Comparison of ENCODE assay signal across 23 mouse cellular contexts in the genomic region with DNA sequence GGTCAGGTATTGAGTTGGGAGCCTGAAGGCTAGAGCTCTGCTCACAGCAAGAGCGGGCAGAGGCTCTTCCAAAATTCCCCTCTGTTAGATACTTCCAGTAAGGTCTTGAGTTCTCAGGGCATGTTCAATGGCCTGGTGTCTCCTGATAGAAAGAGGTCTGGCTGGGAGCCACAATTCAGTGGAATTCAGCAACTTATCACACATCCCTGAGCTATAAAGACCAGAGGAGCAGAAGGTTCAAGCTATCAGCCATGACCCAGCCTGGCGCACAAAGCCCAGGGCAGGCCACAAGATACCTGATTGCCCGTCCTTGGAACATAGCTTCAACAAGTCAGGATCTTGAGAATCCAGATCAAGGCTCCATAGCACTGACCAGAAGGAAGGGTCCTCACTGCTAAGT.
"Had no signal": no experiment of that assay in that cellular context is flagged by ENCODE, and none has a peak within 500 bp of the region (broad histone marks: within the 10 kb centered on the region; RNA-seq: fewer than 3 reads in every experiment).

No protein-coding gene starts in this region.

- H3K4me2 ChIP-seq: limb, embryonic 12.5 days; limb, embryonic 15.5 days; liver, embryonic 11.5 days; lung, embryonic 14.5 days; midbrain, embryonic 11.5 days; neural tube, embryonic 12.5 days; neural tube, embryonic 15.5 days had no signal

- ATAC-seq: liver, postnatal 0 days; lung, postnatal 0 days had no signal

- H3K27ac ChIP-seq: left cerebral cortex, adult 2 months; limb, embryonic 12.5 days; limb, embryonic 15.5 days; liver, embryonic 14.5 days; macrophage; neural tube, embryonic 12.5 days; neural tube, embryonic 15.5 days; stomach, postnatal 0 days had no signal

- H3K4me3 ChIP-seq: left cerebral cortex, adult 2 months; limb, embryonic 12.5 days; limb, embryonic 15.5 days; megakaryocyte, embryonic 14.5 days; neural tube, embryonic 12.5 days; neural tube, embryonic 15.5 days had no signal

- H3K9me3 ChIP-seq: limb, embryonic 12.5 days; limb, embryonic 15.5 days; megakaryocyte, embryonic 14.5 days; neural tube, embryonic 12.5 days; neural tube, embryonic 15.5 days had no signal

- H3K9ac ChIP-seq: limb, embryonic 12.5 days; limb, embryonic 15.5 days; liver, embryonic 14.5 days; liver, postnatal 0 days; lung, embryonic 14.5 days; neural tube, embryonic 12.5 days; neural tube, embryonic 15.5 days had no signal

- H3K36me3 ChIP-seq: limb, embryonic 12.5 days; limb, embryonic 15.5 days; neural tube, embryonic 12.5 days; neural tube, embryonic 15.5 days had no signal

- H3K27me3 ChIP-seq: limb, embryonic 12.5 days; limb, embryonic 15.5 days; megakaryocyte, embryonic 14.5 days; neural tube, embryonic 12.5 days; neural tube, embryonic 15.5 days had no signal

- DNase-seq: kidney, adult 18-20 months; layer of hippocampus, postnatal 36 days; liver, postnatal 0 days; lung, embryonic 14.5 days; midbrain, embryonic 14.5 days; right cerebral cortex, adult 18-20 months; right cerebral cortex, postnatal 14 days; right cerebral cortex, postnatal 4 days; thymus, adult 2 months; thymus, postnatal 14 days; thymus, postnatal 4 days had no signal
